Mouse (Mus musculus) heart, embryonic 14.5 days (tissue): Measurements from ENCODE around the gene Prcd. TPM values are rescaled to one million over a fixed set of nuclear protein-coding genes. Genes with fewer than 3 reads are reported as not detected.

Experiments used
- ATAC-seq: fragments of 200-750 bp; cut with Nextera tagmentation; 2 replicates; pipeline ENCODE4 v1.8.0; 2017; ENCODE audit warnings: low read depth, moderate TSS enrichment; ENCODE audit not compliant: insufficient number of reproducible peaks, insufficient read depth, low FRiP score
- H3K27ac ChIP-seq, 2 experiments: fragments of 200-500 bp in 1 of 2; fragments of 300-500 bp in 1 of 2; sonication (generic) in 1 of 2; replicated peaks in 1 of 2; 2 replicates each; pipeline ENCODE4 v1.5.1; 2012 to 2014; ENCODE audit warnings: low read depth in 2 of 2, low read length in 2 of 2, control low read depth in 1 of 2, mild to moderate bottlenecking in 1 of 2, mixed read lengths in 1 of 2; ENCODE audit not compliant: control insufficient read depth in 1 of 2, insufficient read depth in 1 of 2
- H3K27me3 ChIP-seq: fragments of 300-500 bp; sonication (generic); 2 replicates; pipeline ENCODE4 v1.6.1; 2014; ENCODE audit warnings: mild to moderate bottlenecking, low read length, control low read depth; ENCODE audit not compliant: control insufficient read depth, insufficient read depth
- H3K36me3 ChIP-seq: fragments of 300-500 bp; sonication (generic); 2 replicates; pipeline ENCODE4 v1.6.1; 2014; ENCODE audit warnings: mild to moderate bottlenecking, control low read depth, low read length, mixed read lengths; ENCODE audit not compliant: control insufficient read depth, insufficient read depth
- H3K4me1 ChIP-seq, 2 experiments: fragments of 200-500 bp in 1 of 2; fragments of 300-500 bp in 1 of 2; sonication (generic) in 1 of 2; 2 replicates each; pipeline ENCODE4 v1.6.1; 2012 to 2014; ENCODE audit warnings: low read length in 2 of 2, control low read depth in 1 of 2, mixed read lengths in 1 of 2; ENCODE audit not compliant: control insufficient read depth in 2 of 2, insufficient read depth in 2 of 2
- H3K4me2 ChIP-seq: fragments of 300-500 bp; sonication (generic); 2 replicates; pipeline ENCODE4 v1.6.1; 2014; ENCODE audit warnings: mild to moderate bottlenecking, low read length
- H3K4me3 ChIP-seq, 2 experiments: fragments of 200-500 bp in 1 of 2; fragments of 300-500 bp in 1 of 2; sonication (generic) in 1 of 2; 2 replicates each; pipeline ENCODE4 v1.5.1; 2012 to 2014; ENCODE audit warnings: low read length in 2 of 2, mild to moderate bottlenecking in 2 of 2, control low read depth in 1 of 2, low read depth in 1 of 2, moderate library complexity in 1 of 2; ENCODE audit not compliant: control insufficient read depth in 1 of 2, insufficient read depth in 1 of 2
- H3K9ac ChIP-seq: fragments of 300-500 bp; sonication (generic); 2 replicates; pipeline ENCODE4 v1.6.1; 2014; ENCODE audit warnings: mild to moderate bottlenecking, low read length
- H3K9me3 ChIP-seq: fragments of 300-500 bp; sonication (generic); 2 replicates; pipeline ENCODE4 v1.6.1; 2016; ENCODE audit warnings: low read length, control low read depth; ENCODE audit not compliant: control insufficient read depth
- whole genome bisulfite sequencing: fragments of 180-500 bp; shearing (Covaris S2); extraction: QIAGEN DNeasy Blood & Tissue Kit; methylation state at CpG from one replicate; pipeline ENCODE4 v1.1.7; 2014; 5-methylcytosine and 5-hydroxymethylcytosine counted together
- polyA plus RNA-seq: library from polyadenylated mRNA; unstranded; fragments of >200 nt; fragmentation: Nextera tagmentation; extraction: Ambion mirVana; gene quantifications from 2 replicates; pipeline ENCODE4 v1.2.1, GENCODE M21; 2014

The Prcd gene
- polyA plus RNA-seq, 1 experiment from 2014 or later = 1.9 TPM

DNA sequence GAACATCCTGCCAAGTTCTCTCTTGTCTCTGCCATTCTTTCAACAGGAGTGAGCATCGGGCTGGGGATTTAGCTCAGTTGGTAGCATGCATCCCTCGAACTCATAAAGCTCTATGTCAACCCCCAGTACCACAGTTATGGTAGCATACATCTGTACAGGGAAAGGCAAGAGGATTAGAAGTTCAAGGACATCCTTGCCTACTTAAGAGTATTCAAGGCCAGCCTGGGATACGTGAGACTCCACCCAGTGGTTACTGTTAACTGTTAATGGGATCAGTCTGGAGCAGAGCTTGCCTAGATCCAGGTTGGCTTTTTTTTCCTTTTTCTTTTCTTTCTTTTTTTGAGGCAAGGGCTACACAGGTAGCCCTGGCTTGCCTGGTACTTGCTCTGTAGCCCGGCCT is 43.1 kb downstream of the Prcd start:
- no peak overlapping the region for H3K4me3 ChIP-seq
- WGBS = 77% methylated on average over 4 of the region's 4 CpGs
- peaks cover 43% of the 10 kb centered on the region for H3K27me3 ChIP-seq
- ATAC-seq = no peak
- H3K4me1 ChIP-seq = peaks cover 4 to 8% of the 10 kb centered on the region in 2 experiments; a peak in 2 of 4 replicates
- H3K9ac ChIP-seq = no peak overlapping the region
- no peak overlapping the region for H3K4me2 ChIP-seq
- H3K27ac ChIP-seq = no peak overlapping the region
- 0 out of 2 replicates have a peak, but pooled peaks cover 2% of the 10 kb centered on the region for H3K9me3 ChIP-seq
- H3K36me3 ChIP-seq = no peaks in the 10 kb centered on the region

DNA sequence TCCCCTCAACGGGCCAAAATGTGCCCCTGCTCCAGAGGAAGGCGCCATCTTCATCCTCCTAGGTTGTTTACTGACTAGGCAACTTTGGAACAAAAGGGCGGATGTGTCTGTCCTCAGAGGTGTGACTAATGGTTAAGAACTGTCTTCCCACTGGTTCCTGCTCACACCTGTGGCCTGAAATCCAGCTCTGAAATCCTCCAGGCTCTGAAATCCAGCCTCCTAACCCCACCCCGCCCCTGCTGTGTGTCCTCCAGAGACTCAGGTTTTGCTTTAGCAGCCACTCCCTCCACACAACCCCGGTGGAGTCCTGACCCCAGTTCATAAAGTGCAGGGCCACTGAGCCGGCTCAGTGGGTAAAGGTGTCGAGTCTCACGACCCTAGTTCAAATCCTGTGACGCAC is 44.2 kb downstream of the Prcd start:
- no peak overlapping the region for H3K4me2 ChIP-seq
- 0 out of 2 replicates have a peak, but pooled peaks cover 2% of the 10 kb centered on the region for H3K9me3 ChIP-seq
- peaks cover 43% of the 10 kb centered on the region for H3K27me3 ChIP-seq
- no peak overlapping the region for H3K27ac ChIP-seq
- H3K9ac ChIP-seq = no peak overlapping the region
- WGBS = 65% methylated on average over 9 of the region's 9 CpGs
- no peak overlapping the region for H3K4me3 ChIP-seq
- no peak for ATAC-seq
- no peaks in the 10 kb centered on the region for H3K36me3 ChIP-seq
- peaks cover 4 to 8% of the 10 kb centered on the region in 2 experiments; a peak in 2 of 4 replicates for H3K4me1 ChIP-seq

DNA sequence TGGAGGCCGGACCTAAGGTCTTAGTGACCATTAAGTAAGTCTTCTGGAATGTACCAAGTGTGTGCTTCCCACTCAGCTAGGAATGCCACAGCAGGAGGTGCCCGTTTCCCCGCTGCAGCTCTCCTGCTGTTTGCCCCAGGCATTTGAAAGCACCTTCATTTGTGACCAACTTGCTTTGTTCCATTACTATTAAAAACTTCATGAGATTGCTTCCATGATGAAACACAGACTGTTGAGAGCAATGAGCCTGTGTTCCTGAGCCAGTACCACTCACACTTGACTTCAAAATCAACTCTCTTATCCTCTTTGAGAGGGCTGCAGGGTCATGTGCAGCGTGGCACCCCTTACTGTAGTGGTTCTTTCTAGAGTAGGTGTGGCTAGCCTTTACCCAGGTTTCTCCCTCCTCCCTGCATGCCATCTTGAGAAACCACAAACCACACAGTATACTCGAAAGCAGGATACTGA is 48.1 kb downstream of the Prcd start:
- Histone ChIP-seq H3K9ac (no peak overlapping the region), H3K9me3 (0 out of 2 replicates have a peak, but pooled peaks cover 2% of the 10 kb centered on the region), H3K36me3 (no peaks in the 10 kb centered on the region), H3K4me3 (no peak overlapping the region), H3K4me1 (no peaks in the 10 kb centered on the region), H3K27me3 (peaks cover 15% of the 10 kb centered on the region; the same call in 1 of the 2 replicates), H3K4me2 (no peak overlapping the region), H3K27ac (no peak overlapping the region)
- WGBS = 25% methylated on average over 5 of the region's 5 CpGs
- ATAC-seq = no peak

DNA sequence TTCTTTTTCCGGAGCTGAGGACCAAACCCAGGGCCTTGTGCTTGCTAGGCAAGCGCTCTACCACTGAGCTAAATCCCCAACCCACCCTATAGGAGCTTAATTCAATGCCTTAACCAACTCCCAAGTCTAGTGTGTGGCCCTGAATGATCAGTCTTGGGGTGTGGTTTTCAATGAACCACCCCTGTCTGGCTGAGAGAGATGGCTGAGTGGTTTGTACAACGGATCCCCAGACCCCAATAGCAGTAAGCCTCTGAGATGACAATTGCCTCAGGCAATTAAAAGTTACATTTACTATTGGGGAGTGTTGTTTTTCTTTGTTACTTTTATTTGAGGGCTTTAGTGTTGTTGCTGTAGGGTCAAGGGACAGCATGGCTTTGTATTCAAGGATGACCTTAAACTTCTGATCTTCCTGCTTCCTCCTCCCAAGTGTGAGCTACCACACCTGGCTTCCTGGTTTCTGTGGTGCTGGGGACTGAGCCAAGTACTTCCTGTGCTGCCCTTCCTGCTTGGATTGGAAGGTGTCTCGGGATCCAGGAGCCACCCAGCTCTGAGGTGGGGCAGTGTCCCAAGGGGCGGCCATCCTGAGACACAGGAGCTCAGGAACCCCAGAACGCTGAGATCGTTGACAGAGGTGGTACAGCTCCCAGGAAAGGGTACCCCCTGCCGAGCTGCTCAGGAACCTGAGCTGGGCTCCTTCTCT is 51.2 kb downstream of the Prcd start:
- WGBS = 86% methylated on average over 8 of the region's 8 CpGs

DNA sequence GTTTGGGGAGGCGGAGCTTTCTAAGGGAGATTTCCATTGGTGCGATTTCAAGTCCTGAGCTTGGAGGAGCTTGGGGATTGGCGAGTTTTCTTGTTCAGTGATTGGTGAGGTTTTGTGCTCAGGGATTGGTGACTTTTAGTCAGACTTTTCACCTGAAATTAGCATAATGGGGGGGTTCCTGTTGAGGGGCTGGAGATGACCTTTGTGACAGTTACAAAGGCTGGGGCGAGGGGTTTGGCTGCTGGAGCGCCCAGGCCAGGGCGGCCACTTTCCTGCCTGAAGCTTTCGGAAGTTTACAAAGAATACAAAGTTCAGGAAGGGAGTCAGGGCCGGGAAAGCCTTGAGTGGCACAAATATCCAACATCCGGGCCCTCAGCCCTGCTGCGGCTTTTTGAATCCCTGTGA is 51.9 kb downstream of the Prcd start:
- Histone ChIP-seq H3K27me3 (no peaks in the 10 kb centered on the region), H3K4me1 (no peaks in the 10 kb centered on the region)
- WGBS = 86% methylated on average over 10 of the region's 10 CpGs

More for the DNA sequence above, 51.2 kb downstream of the Prcd start:
- H3K4me2 ChIP-seq = no peak overlapping the region
- no peaks in the 10 kb centered on the region for H3K36me3 ChIP-seq
- H3K9me3 ChIP-seq = 0 out of 2 replicates have a peak, but pooled peaks cover 2% of the 10 kb centered on the region
- H3K4me3 ChIP-seq = no peak overlapping the region
- no peaks in the 10 kb centered on the region for H3K27me3 ChIP-seq
- H3K9ac ChIP-seq = no peak overlapping the region
- no peak for ATAC-seq
- no peak overlapping the region for H3K27ac ChIP-seq
- no peaks in the 10 kb centered on the region for H3K4me1 ChIP-seq

DNA sequence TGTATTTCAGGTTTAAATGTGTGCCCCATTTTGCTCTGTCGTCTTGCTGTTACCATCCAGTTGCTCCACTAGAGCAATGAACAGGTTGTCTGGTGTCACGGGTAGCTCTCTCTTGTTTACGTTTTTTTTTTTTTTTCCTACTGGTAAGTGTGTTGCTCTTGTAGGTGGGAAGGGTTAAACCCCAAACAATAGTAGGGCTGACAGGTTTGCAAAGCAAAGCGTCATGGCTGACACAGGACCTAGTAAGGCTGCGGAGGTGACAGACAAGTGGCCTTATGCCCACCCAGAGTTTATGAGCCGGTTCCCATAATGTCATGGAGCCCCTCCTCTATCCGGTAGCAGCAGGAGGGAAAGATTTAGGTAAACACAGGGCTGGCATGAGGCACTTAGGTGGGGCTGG is 53.0 kb downstream of the Prcd start:
- no peak for ATAC-seq
- no peak overlapping the region for H3K9ac ChIP-seq
- H3K9me3 ChIP-seq = no peaks in the 10 kb centered on the region
- 67% methylated on average over 7 of the region's 7 CpGs for WGBS
- no peaks in the 10 kb centered on the region for H3K27me3 ChIP-seq
- H3K4me2 ChIP-seq = no peak overlapping the region
- H3K27ac ChIP-seq = no peak overlapping the region
- H3K4me1 ChIP-seq = no peaks in the 10 kb centered on the region
- H3K4me3 ChIP-seq = no peak overlapping the region
- H3K36me3 ChIP-seq = no peaks in the 10 kb centered on the region

More for the DNA sequence above, 51.9 kb downstream of the Prcd start:
- ATAC-seq = no peak
- Histone ChIP-seq H3K36me3 (no peaks in the 10 kb centered on the region), H3K4me2 (no peak overlapping the region), H3K9ac (no peak overlapping the region), H3K4me3 (no peak overlapping the region), H3K27ac (no peak overlapping the region), H3K9me3 (0 out of 2 replicates have a peak, but pooled peaks cover 2% of the 10 kb centered on the region)

DNA sequence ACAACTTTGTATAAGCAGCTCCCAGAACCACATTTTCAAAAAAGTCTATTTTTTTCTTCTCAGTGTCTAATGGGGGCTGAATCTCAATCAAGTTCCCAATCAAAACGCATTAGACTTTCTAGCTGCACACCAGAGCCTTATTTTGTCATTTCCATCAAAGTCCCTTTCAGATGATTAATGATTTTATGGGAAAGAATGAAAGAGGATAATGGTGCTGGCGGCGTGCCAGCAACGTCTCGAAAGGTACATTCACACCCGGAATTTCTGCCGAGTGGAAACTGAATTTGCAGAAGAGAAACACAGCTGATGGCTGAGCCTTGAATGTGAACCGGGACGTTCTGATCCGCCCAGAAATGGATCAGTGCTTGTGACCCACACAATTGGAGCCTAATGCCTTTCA is 56.8 kb downstream of the Prcd start:
- 81% methylated on average over 10 of the region's 10 CpGs for WGBS
- H3K9ac ChIP-seq = no peak overlapping the region
- no peaks in the 10 kb centered on the region for H3K4me1 ChIP-seq
- no peak overlapping the region for H3K4me2 ChIP-seq
- no peaks in the 10 kb centered on the region for H3K36me3 ChIP-seq
- no peak overlapping the region for H3K4me3 ChIP-seq
- no peak for ATAC-seq
- no peaks in the 10 kb centered on the region for H3K27me3 ChIP-seq
- no peaks in the 10 kb centered on the region for H3K9me3 ChIP-seq
- no peak overlapping the region for H3K27ac ChIP-seq
